Mouse (Mus musculus) B cell, adult 2 months (primary cell): ENCODE measurements around the gene Bbs10.

Experiments used
- DNase-seq, 2 experiments: peaks; one replicate each; pipeline ENCODE4 v3.0.0; 2022

Gene Bbs10

GRCm38 (mm10) chr10:111298140-111299098, at the start of gene Bbs10:
Bbs10 (plus strand) TSS chr10:111298679.
- peak; percentile 95 for DNase-seq

- no peak for DNase-seq
Observed at GRCm38 (mm10) chr10:111250192-111250591, 48.3 kb upstream of the Bbs10 start.

GRCm38 (mm10) chr10:111251666-111252065, 46.8 kb upstream of the Bbs10 start:
- no peak for DNase-seq

GRCm38 (mm10) chr10:111255228-111255627, 43.3 kb upstream of the Bbs10 start:
- no peak for DNase-seq

GRCm38 (mm10) chr10:111256156-111256555, 42.3 kb upstream of the Bbs10 start:
- DNase-seq = no peak

- no peak for DNase-seq
Observed at GRCm38 (mm10) chr10:111257358-111257757, 41.1 kb upstream of the Bbs10 start.

GRCm38 (mm10) chr10:111258256-111258655, 40.2 kb upstream of the Bbs10 start:
- DNase-seq = no peak

GRCm38 (mm10) chr10:111271687-111272086, 26.8 kb upstream of the Bbs10 start:
- no peak for DNase-seq

- no peak for DNase-seq
Observed at GRCm38 (mm10) chr10:111272905-111273304, 25.6 kb upstream of the Bbs10 start.

GRCm38 (mm10) chr10:111273463-111274088, 24.9 kb upstream of the Bbs10 start:
- no peak for DNase-seq

- no peak for DNase-seq
Observed at GRCm38 (mm10) chr10:111275822-111276221, 22.7 kb upstream of the Bbs10 start.

GRCm38 (mm10) chr10:111297631-111298030, 848 bp upstream of the Bbs10 start:
- no peak for DNase-seq

- DNase-seq = no peak
Observed at GRCm38 (mm10) chr10:111299591-111299990, 1.1 kb downstream of the Bbs10 start.

- DNase-seq = no peak
Observed at GRCm38 (mm10) chr10:111301041-111301440, 2.6 kb downstream of the Bbs10 start.

GRCm38 (mm10) chr10:111302486-111302885, 4.0 kb downstream of the Bbs10 start:
- DNase-seq = no peak

GRCm38 (mm10) chr10:111308850-111309501, 10.5 kb downstream of the Bbs10 start:
- no peak for DNase-seq

GRCm38 (mm10) chr10:111313282-111313681, 14.8 kb downstream of the Bbs10 start:
- DNase-seq = no peak

- no peak for DNase-seq
Observed at GRCm38 (mm10) chr10:111314636-111315395, 16.3 kb downstream of the Bbs10 start.

- DNase-seq = no peak
Observed at GRCm38 (mm10) chr10:111315940-111316339, 17.5 kb downstream of the Bbs10 start.

- DNase-seq = no peak
Observed at GRCm38 (mm10) chr10:111318021-111318420, 19.5 kb downstream of the Bbs10 start.

- no peak for DNase-seq
Observed at GRCm38 (mm10) chr10:111318805-111319500, 20.5 kb downstream of the Bbs10 start.

- DNase-seq = peak; percentile 22 to 29
Observed at GRCm38 (mm10) chr10:111320579-111320978, 22.1 kb downstream of the Bbs10 start.
